Mouse (Mus musculus) cerebellum, adult 8-10 months (tissue): ENCODE results near the gene Hist2h2ab.
A peak's percentile ranks its signal among the peaks of the same experiment; 100 is the strongest.
"Not testable (repeated sequence)": the region's sequence is repeated elsewhere in the genome, so short reads cannot be mapped to it uniquely, and the experiment has no call there.

Experiments
- DNase-seq: peaks from one replicate; pipeline ENCODE4 v3.0.0; 2022

The Hist2h2ab gene

DNA sequence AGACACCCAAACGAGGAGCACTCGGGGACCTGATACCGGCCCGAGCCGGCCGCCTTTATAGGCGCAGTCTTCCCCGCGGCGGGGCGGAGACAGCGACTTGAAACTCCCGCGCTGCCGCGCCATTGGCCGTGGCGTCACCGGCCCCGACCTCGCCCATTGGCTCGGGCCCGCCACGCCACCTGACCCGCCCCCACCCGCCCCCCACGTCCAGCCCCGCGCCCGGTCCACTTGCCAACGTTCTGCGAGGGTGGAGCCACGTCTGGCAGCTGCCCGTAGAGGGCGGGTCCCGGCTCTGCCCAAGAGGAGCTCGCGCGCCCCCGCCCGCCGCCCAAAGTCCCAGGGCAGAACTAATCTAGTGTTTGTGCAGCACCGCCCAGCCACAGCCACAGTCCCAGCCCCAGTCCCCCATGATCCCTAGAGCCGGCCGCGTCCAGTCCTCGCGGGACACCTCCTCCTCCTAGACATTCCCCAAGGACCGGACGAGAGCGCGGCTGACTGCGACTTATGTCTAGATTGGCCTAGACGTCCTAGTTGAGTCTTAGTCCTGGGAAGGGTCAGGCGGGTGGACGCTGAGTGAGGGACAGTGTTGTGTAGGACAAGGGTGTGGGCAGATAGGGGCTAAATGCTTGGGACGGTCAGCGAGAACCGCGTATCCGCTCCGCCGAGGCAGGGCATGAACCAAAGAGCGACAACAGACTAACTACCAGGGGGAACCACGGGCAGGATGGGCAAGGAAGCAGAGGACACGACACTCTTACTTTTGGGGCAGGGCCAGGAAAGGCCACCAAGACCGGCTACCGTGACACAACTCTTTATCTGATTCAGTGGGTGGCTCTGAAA is 19.5 kb downstream of the Hist2h2ab start, which contains the start of gene Hist2h3c2:
Gene Hist2h3c2 (minus strand): TSS at position 174 of the 840 bp plus-strand sequence.
- DNase-seq, result not testable (repeated sequence)

DNA sequence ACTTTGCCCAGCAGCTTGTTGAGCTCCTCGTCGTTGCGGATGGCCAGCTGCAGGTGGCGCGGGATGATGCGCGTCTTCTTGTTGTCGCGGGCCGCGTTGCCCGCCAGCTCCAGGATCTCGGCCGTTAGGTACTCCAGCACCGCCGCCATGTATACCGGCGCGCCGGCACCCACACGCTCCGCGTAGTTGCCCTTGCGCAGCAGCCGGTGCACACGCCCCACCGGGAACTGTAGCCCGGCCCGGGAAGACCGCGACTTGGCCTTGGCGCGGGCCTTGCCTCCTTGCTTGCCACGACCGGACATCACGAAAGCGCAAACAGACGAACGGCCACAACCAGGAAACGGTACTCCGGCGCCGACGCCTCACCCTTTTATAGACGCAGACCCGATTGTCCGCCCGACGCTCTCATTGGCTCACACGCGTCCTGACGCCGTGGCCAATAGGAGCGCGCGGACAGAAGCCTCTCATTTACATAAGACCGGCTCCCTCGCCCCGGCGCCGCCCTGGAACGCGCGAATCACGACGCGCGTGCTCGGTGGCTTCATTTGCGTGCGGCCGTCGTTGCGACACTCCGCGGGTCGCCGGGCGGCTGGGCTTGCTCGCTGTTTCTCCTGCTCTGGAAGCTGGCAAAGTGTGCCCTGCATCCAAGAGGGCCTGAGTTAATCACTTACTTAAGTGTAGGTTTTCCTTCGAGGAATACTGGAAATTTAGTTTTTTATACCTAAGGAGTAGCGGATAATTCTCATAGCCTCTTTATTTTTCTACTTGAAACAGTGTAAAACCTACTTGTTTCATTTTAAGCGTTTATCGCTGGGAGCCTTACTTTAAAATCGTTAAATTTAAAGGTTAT is 20.5 kb downstream of the Hist2h2ab start, which contains the start of gene Hist2h2aa2:
Gene Hist2h2aa2 (minus strand): TSS at position 328 of the 850 bp plus-strand sequence.
- peak; percentile 97 for DNase-seq

DNA sequence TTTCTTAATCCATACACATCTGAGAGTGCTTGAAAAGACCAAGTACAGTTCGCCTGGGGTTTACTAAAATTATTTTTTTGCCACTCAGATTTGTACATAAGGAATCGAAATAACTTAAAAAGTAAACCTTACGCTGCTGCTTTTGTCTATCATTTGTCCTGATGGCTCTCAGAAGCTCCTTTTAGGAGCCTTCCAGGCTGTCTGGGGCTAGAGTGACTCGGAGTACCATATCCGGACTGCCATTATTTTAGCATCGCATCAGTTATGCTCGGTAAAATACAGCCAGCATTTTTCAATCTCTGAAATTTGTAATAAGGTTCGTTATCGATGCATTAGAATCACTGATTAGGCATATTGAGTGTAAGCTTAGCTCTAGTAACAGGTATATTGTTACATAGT is 21.1 kb downstream of the Hist2h2ab start:
- no peak for DNase-seq

DNA sequence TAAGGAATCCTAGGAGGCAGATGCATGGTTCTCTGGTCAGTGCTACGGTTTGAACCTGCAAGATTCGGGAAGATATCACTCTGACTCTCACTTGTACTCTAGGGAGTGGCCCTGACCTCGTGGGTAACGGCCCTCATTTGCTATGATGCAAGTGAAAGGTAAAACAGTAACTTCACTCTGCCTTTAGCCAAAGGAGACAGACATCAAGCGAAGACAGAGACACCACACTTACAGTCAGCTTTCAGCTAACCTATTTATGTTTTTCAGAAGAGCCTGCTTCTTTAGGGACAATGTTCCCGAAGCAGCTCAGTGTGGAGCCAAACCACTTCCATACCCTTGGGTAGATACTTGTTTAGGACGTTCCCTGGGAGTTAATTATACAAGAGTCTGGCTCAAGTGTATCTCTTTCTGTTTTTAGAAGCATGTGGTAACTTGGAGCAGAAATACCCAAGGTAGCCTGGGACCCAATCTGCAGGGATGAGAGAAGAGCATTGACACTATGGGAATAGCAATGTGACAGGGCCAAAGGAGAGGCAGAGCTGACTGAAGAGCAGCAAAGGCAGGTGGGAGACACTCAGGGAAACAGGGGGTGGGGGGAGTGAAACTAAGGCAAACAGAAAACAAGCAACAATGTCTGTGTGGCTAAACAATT is 24.4 kb downstream of the Hist2h2ab start:
- DNase-seq, result no peak

DNA sequence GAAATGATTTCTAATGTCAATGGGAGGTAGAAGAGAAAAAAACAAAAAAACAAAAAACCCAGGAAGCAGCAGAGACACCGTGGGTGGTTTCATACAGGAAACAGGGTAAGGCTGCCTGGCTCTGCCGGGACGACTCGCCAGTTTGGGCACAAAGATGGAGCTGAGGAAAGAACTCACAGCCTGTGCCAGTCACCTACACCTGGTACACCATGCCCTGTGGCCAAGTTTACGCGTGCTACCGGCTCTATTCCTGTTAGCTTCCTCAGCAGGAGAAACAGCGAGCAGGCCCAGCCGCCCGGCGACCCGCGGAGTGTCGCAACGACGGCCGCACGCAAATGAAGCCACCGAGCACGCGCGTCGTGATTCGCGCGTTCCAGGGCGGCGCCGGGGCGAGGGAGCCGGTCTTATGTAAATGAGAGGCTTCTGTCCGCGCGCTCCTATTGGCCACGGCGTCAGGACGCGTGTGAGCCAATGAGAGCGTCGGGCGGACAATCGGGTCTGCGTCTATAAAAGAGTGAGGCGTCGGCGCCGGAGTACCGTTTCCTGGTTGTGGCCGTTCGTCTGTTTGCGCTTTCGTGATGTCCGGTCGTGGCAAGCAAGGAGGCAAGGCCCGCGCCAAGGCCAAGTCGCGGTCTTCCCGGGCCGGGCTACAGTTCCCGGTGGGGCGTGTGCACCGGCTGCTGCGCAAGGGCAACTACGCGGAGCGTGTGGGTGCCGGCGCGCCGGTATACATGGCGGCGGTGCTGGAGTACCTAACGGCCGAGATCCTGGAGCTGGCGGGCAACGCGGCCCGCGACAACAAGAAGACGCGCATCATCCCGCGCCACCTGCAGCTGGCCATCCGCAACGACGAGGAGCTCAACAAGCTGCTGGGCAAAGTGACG is 25.6 kb downstream of the Hist2h2ab start, which contains the start of gene Hist2h2aa1:
Gene Hist2h2aa1 (plus strand): TSS at position 495 of the 884 bp plus-strand sequence.
- peak; percentile 88 for DNase-seq

DNA sequence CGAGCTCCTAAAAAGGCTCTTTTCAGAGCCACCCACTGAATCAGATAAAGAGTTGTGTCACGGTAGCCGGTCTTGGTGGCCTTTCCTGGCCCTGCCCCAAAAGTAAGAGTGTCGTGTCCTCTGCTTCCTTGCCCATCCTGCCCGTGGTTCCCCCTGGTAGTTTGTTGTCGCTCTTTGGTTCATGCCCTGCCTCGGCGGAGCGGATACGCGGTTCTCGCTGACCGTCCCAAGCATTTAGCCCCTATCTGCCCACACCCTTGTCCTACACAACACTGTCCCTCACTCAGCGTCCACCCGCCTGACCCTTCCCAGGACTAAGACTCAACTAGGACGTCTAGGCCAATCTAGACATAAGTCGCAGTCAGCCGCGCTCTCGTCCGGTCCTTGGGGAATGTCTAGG is 26.4 kb downstream of the Hist2h2ab start:
- DNase-seq, result not testable (repeated sequence)

DNA sequence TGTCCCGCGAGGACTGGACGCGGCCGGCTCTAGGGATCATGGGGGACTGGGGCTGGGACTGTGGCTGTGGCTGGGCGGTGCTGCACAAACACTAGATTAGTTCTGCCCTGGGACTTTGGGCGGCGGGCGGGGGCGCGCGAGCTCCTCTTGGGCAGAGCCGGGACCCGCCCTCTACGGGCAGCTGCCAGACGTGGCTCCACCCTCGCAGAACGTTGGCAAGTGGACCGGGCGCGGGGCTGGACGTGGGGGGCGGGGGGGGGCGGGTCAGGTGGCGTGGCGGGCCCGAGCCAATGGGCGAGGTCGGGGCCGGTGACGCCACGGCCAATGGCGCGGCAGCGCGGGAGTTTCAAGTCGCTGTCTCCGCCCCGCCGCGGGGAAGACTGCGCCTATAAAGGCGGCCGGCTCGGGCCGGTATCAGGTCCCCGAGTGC is 26.8 kb downstream of the Hist2h2ab start, which contains the start of gene Hist2h3c1:
Gene Hist2h3c1 (plus strand): TSS at position 259 of the 430 bp plus-strand sequence.
- not testable (repeated sequence) for DNase-seq

DNA sequence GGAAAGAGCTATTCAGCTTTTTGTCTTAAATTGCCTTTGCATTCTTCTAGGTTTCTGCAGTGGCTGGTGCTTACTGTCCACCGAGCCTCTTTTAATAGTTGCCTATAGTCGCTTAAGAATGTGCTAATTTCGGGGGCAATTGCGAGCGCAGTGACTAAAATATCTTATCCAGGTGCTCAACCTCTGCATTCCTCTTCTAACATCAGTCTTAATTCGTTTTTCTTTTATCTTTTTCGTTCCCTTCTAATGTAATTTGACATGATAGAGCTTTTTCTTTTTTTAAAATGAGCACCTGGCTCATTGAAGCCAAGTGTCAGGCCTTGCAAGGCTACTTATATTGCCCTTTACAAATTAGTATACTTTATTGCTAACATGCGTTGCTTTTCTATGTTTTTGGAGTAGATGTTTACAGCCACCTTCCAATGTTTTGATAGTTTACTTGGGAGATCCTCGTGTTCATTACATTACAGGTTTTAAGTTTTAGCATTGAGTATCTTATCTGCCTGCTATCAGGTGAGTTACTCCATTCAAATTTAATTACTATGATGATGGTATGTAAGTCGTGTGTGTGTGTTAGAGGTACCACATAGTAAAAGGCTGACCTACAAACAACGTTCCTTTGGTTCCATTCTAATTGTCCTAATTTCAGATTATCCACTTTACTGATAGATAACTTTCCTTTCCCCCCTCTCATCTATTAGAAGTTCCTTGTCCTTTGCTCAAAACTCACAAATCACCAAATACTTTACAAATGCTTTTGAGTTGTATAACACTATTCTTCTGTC is 27.9 kb downstream of the Hist2h2ab start:
- no peak for DNase-seq

DNA sequence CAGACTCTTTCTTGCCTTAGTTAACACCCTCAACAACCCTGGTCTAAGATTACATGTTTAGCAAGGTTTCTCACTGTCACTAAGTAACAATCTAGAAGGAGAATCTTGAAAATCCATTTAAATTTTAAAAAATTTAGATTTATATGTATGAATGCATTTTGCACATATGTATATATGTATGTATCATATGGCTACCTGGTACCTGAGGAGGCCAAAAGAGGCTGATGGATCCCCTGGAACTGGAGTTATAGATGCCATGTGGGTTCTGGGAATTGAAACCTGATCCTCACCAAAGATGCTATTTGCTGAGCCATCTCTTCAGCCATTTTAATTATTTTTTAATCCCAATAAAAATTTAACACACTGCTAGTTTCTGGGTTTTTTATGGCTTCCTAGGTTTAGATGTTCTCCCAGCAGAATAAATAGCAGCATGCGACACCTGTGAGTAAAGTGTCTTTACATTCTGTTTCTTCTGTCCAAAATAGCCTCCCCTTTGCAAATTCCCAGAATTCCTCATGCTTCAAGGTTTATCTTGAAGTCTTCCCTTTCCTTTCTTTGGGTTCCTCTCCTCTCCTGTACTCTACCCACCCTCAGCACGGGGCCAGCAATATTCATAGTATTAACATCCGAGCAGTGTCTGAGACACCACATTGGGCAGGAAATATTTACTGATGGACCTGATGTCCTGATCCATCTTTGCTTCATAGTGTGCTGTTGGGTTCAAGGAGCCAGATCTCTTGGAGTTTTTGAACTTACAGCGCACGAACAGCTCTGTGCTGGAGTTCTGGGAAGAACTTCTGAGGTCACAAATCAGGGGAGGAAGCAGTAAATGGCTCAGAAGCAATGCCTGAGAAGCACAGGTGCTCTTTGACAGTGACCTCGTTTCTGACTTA is 28.7 kb downstream of the Hist2h2ab start:
- DNase-seq, result no peak

DNA sequence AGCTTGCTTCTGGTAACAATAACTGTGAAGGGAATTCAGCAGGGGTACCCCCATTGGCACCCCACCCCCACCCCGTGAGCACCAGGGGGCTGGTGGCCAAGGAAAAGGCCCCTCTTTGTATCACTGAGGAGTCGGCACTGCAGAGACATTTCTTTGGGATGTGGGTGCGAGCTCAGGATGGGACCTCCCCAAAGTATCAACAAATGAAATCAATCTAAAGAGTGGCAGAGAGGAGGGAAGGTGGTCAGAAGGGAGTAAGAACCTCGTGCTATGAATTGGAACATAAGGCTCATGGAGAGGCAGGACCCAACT is 29.3 kb downstream of the Hist2h2ab start:
- DNase-seq, result no peak

DNA sequence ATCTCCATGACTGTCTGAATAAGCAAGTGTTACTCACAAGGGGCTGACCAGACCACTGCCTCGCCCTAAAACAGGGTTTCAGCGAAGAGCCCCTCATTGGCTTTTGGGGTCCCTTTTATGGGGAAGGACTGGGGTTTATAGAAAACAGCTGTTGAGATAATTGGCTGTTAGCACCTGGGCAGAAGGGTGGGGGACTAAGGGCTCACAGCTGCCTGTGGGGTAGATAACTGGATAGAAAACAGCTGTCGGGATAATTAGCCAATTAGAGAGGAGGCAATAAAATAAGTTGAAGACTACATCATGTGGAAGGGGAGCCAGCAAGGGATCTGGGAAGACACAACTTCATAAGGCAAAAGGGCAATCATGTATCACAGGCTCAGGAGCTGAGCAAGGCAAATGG is 31.2 kb downstream of the Hist2h2ab start:
- DNase-seq, result no peak

DNA sequence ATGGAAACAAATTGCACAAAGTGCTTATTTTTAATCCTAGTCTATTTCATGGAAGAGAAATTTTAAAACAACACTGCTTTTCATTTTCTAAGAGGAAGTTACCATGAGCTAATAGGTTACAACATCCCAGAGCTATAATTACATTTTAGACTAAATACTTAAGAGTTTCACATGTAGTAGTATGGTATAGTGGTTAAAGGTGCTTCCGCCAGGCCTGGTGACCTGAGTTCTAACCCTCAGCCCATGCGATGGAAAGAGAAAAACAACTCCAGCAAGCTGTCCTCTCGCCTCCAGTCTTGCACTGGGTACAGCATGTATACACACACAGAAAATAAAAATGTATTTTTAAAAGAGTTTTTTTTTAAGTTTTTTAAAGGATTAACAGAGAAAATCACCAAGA is 32.1 kb downstream of the Hist2h2ab start:
- no peak for DNase-seq

DNA sequence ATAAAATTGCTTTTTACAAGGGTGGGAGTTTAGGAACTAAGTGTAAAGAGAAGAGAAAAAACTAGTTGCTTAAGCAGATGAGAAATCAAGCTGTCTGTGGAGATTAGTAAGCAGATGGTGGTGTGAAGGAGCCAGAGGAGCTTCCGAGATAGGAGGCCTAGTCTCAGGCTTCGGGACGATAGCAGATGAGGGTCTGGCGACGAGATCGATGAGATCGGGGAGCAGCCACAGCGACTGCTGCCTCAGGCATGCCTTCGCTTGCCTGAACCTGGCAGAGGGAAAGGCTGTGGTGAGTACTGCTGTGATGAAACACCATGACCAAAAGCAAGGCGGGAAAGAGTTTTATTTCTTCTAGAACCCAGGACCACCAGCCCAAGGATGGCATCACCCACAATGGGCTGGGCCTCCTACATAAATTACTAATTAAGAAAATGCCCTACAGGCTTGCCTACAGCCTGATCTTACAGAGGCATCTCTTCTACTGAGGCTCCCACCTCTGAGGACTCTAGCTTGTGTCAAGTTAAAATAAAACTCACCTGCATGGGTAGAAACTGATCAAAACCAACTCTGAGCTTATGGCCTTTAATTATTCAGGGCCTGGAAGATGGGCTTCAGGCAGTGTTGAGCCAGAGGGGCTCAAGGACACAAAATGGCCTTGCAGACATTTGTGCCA is 35.2 kb downstream of the Hist2h2ab start:
- no peak for DNase-seq

DNA sequence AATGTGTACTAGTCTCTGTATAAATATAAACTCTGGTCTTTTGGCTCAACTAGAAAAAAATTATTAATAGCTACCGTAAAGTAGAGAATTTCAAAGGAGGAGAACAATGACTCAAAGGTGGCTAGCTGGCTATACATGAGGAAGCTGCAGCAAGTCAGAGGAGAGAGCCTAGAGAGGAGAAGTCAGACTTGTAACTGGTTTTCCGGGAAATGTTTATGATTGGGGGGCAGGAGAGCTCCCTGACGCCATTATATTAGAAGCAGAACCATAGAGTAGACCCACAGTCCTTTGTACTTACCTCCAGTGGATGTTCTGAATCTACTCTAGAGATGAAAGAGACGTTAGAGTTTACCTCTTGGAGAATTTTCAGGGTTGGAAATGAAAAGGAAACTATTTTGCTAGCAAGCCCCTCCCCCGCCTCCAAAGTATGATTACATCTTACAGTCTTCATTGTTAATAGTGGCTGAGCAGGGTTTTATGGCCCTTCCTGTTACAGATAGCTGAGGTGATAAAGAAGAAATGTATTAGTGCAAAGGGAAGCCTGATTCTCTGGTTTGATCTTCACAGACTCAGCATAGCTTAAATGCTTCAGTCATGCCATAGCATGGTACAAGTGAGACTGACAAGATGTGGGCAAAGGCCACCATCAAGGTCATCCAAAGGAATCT is 36.4 kb downstream of the Hist2h2ab start:
- DNase-seq, result no peak

DNA sequence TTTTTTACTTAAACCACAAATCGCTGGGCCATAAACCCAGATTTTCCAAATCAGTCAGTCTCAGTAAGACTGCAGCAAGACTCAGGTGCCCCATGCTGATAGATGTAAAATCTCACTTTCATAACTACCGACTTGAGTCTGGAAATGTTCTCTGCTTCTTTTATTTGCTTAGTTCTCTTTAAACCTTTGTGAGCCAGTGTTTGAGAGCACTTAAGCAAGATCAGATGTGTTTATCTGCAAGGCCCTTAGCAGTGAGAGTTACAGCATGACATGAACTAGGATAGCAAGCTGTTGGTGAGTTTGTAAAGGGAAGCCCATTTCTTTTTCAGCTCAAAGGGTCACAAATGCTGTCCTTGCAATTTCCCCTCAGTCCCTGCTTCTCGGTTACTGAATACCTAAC is 37.5 kb downstream of the Hist2h2ab start:
- DNase-seq, result no peak

DNA sequence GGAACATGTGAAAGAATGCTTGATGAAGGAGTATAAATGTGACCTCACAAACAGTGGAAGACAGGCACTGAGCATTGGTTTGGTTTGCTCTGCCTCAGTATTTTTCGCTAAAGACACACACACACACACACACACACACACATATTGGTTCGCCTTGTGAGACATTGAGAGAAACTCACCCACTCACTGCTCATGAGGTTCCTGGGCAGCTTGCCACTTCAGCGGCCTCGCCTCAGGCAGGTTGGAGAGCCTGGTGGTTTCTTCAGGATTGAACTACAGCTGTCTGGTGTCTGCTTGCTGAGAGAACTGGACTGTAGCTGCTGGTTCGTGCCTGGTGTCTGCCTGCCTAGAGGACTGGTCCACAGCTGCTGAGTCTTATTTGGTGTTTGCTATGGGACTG is 40.6 kb downstream of the Hist2h2ab start:
- DNase-seq, result no peak

DNA sequence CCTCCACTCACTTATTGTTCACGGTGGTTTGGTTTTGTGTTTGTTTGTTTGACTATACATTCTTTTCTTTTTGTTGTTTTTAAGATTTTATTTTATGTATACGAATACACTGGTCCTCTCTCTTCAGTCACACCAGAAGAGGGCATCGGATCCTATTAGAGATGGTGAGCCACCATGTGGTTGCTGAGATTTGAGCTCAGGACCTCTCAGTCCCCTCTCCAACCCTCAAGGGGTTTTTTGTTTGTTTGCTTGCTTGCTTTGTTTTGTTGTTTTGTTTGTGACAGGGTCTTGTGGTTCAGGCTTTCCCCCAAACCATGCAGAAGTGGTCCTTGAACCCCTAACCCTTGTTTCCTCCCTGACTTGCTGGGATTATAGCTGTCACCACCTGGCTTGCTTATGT is 42.0 kb downstream of the Hist2h2ab start:
- no peak for DNase-seq

DNA sequence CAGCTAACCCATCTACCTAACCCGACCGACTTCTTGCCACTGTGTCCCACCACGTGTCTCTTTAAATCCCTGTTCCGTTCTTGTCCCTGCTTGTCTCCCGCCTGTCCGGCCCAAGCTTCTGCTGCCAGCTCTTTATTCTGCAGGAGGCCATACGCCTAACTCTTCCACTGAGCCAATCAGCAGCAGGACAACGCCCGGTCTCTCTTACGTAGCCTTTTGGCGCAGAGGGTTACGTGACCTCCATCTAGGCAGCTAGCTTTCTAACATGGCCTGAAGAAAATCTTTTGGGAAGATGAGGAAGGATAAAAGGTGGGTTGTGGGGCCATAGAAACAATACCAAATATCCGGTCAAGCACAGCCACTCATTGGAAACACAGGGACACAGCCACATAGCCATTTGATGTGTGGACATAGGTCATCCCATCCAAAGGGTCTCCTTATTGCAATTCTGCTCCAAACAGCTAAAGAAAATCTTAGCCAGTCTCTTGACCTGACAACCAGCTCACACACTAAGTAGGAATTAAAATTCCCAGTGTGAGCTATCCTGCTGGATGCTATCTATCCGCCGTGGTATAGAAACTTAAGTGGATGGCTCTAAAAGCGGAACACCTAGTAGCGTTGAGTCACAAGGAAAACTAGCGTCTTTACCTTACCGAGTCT is 42.7 kb downstream of the Hist2h2ab start:
- DNase-seq, result peak; percentile 87
